Comparison of ENCODE assay signal across 15 mouse cellular contexts in genomic region chr14:30619982-30620578, GRCm38 (mm10). TPM values are rescaled to one million over a fixed set of nuclear protein-coding genes. Genes with fewer than 3 reads are reported as not detected.
DNase-seq lines count a peak whose midpoint lies in the region; ATAC-seq lines count a peak whose summit lies in the region.
"Had no signal": no experiment of that assay in that cellular context is flagged by ENCODE, and none has a peak within 500 bp of the region (broad histone marks: within the 10 kb centered on the region; RNA-seq: fewer than 3 reads in every experiment).

No protein-coding gene starts in this region.

- no peak overlapping the region for H3K4me3 ChIP-seq in liver, embryonic 13.5 days (replicated peaks)
- H3K4me3 ChIP-seq in limb, embryonic 10.5 days, result no peak overlapping the region
- H3K4me3 ChIP-seq: embryonic facial prominence, embryonic 13.5 days; heart, embryonic 12.5 days had no signal

- ATAC-seq in cerebellum, adult (ENCODE audit: insufficient number of reproducible peaks, low FRiP score, low TSS enrichment), result peak; percentile 34; the same call in 1 of the 2 replicates
- no peak for ATAC-seq in liver, embryonic 13.5 days (ENCODE audit: low read depth)
- ATAC-seq: forebrain, postnatal 0 days had no signal

- 38% methylated on average over 7 of the region's 7 CpGs for WGBS in liver, embryonic 13.5 days (ENCODE audit: insufficient replicate concordance)
- 87% methylated on average over 7 of the region's 7 CpGs for WGBS in limb, embryonic 10.5 days

- no peaks in the 10 kb centered on the region for H3K9me3 ChIP-seq in liver, embryonic 13.5 days (replicated peaks)
- no peaks in the 10 kb centered on the region for H3K9me3 ChIP-seq in limb, embryonic 10.5 days (replicated peaks)
- H3K9me3 ChIP-seq: embryonic facial prominence, embryonic 13.5 days; heart, embryonic 12.5 days had no signal

- DNase-seq in cerebellum, adult 9-10 months, result no peak
- DNase-seq in spleen, postnatal 36 days (ENCODE audit: low spot score in 2 of 2), result peak; percentile 51 to 54
- no peak for DNase-seq in spleen, postnatal 14 days (ENCODE audit: low spot score in 2 of 2)
- DNase-seq in liver, embryonic 13.5 days, result peak; percentile 17
- DNase-seq in limb, embryonic 10.5 days (ENCODE audit: low spot score), result no peak
- no peak for DNase-seq in left cerebral cortex, adult 11 months (ENCODE audit: low spot score)
- DNase-seq in embryo, embryonic 10.5 days (ENCODE audit: low spot score), result no peak
- DNase-seq: adrenal gland, postnatal 25 days; forebrain, postnatal 0 days; kidney, postnatal 25 days; left cerebral cortex, postnatal 4 days had no signal

- H3K4me1 ChIP-seq in liver, embryonic 13.5 days (replicated peaks), result peaks cover 87% of the 10 kb centered on the region
- H3K4me1 ChIP-seq in limb, embryonic 10.5 days, result peaks cover 12% of the 10 kb centered on the region

- H3K36me3 ChIP-seq in liver, embryonic 13.5 days, result no peaks in the 10 kb centered on the region
- 0 out of 2 replicates have a peak, but pooled peaks cover 5% of the 10 kb centered on the region for H3K36me3 ChIP-seq in limb, embryonic 10.5 days
- H3K36me3 ChIP-seq: heart, embryonic 12.5 days had no signal

- no peaks in the 10 kb centered on the region for H3K27me3 ChIP-seq in liver, embryonic 13.5 days
- peaks cover 7% of the 10 kb centered on the region for H3K27me3 ChIP-seq in limb, embryonic 10.5 days (ENCODE audit: low read depth, poor library complexity, severe bottlenecking)
- H3K27me3 ChIP-seq: embryonic facial prominence, embryonic 13.5 days; heart, embryonic 12.5 days had no signal

- no peak overlapping the region for H3K4me2 ChIP-seq in liver, embryonic 13.5 days
- H3K4me2 ChIP-seq: embryonic facial prominence, embryonic 13.5 days; heart, embryonic 12.5 days; hindbrain, embryonic 14.5 days had no signal

- H3K9ac ChIP-seq in liver, embryonic 13.5 days, result no peak overlapping the region
- H3K9ac ChIP-seq: embryonic facial prominence, embryonic 13.5 days; forebrain, postnatal 0 days; heart, embryonic 12.5 days; hindbrain, embryonic 14.5 days had no signal

- H3K27ac ChIP-seq in liver, embryonic 13.5 days, result peak overlapping the region; percentile 19; the same call in 1 of the 2 replicates
- H3K27ac ChIP-seq in limb, embryonic 10.5 days, result no peak overlapping the region
- H3K27ac ChIP-seq: embryonic facial prominence, embryonic 13.5 days; hindbrain, embryonic 14.5 days had no signal

RNA-seq across cellular contexts. Expression of gene Prkcd, which starts 5.9 kb away (rescaled TPM):
- 16.0 and 16.3 TPM in 2 replicates for polyA plus RNA-seq in liver, embryonic 13.5 days (2015; fragmentation: Nextera tagmentation; extraction: Ambion mirVana)
- 26.0 and 36.8 TPM in 2 replicates for polyA plus RNA-seq in limb, embryonic 10.5 days (2016; fragmentation: Nextera tagmentation; extraction: Ambion mirVana)

RNA-seq across cellular contexts. Expression of gene Rft1, which starts 34.1 kb away (rescaled TPM):
- polyA plus RNA-seq in liver, embryonic 13.5 days (2015; fragmentation: Nextera tagmentation; extraction: Ambion mirVana), result 5.1 and 5.4 TPM in 2 replicates
- 16.6 and 19.3 TPM in 2 replicates for polyA plus RNA-seq in limb, embryonic 10.5 days (2016; fragmentation: Nextera tagmentation; extraction: Ambion mirVana)

Comparison
In these comparisons a context has a peak if more than half of its experiments do, and no peak if none do; other contexts are left out.
1. DNase-seq: peak in spleen, postnatal 36 days (2 of 2) and liver, embryonic 13.5 days (single experiment); none in cerebellum, adult 9-10 months (single experiment), spleen, postnatal 14 days (0 of 2), limb, embryonic 10.5 days (single experiment), left cerebral cortex, adult 11 months (single experiment) and embryo, embryonic 10.5 days (single experiment).